Mouse (Mus musculus) midbrain, embryonic 14.5 days (tissue): ENCODE results near the gene Pafah2. TPM values are rescaled to one million over a fixed set of nuclear protein-coding genes. Genes with fewer than 3 reads are reported as not detected.

Source experiments
- ATAC-seq: fragments of 200-750 bp; cut with Nextera tagmentation; 2 replicates; pipeline ENCODE4 v1.8.0; 2017; ENCODE audit warnings: moderate number of reproducible peaks, moderate library complexity; ENCODE audit not compliant: low FRiP score, low TSS enrichment
- DNase-seq: peaks from one replicate; pipeline ENCODE4 v3.0.0-alpha.2; 2015
- H3K27ac ChIP-seq: fragments of 300-500 bp; sonication (generic); replicated peaks from 2 replicates; pipeline ENCODE4 v1.5.1; 2014; ENCODE audit warnings: mild to moderate bottlenecking, low read depth, low read length, moderate library complexity
- H3K27me3 ChIP-seq: fragments of 300-500 bp; sonication (generic); 2 replicates; pipeline ENCODE4 v1.6.1; 2014; ENCODE audit warnings: low read length, control low read depth, mixed read lengths; ENCODE audit not compliant: control insufficient read depth, insufficient read depth
- H3K36me3 ChIP-seq: fragments of 300-500 bp; sonication (generic); 2 replicates; pipeline ENCODE4 v1.6.1; 2014; ENCODE audit warnings: low read length, control low read depth; ENCODE audit not compliant: control insufficient read depth, insufficient read depth
- H3K4me1 ChIP-seq: fragments of 300-500 bp; sonication (generic); 2 replicates; pipeline ENCODE4 v1.6.1; 2014; ENCODE audit warnings: mild to moderate bottlenecking, antibody characterized with exemption, low read length, control low read depth; ENCODE audit not compliant: control insufficient read depth, insufficient read depth
- H3K4me2 ChIP-seq: fragments of 300-500 bp; sonication (generic); 2 replicates; pipeline ENCODE4 v1.6.1; 2014; ENCODE audit warnings: mild to moderate bottlenecking, low read length, moderate library complexity
- H3K4me3 ChIP-seq: fragments of 300-500 bp; sonication (generic); replicated peaks from 2 replicates; pipeline ENCODE4 v1.5.1; 2014; ENCODE audit warnings: low read depth, low read length
- H3K9ac ChIP-seq: fragments of 300-500 bp; sonication (generic); replicated peaks from 2 replicates; pipeline ENCODE4 v1.6.1; 2014; ENCODE audit warnings: mild to moderate bottlenecking, low read length, moderate library complexity
- H3K9me3 ChIP-seq: fragments of 300-500 bp; sonication (generic); 2 replicates; pipeline ENCODE4 v1.6.1; 2016; ENCODE audit warnings: low read length, control low read depth, mixed read lengths; ENCODE audit not compliant: control insufficient read depth
- WGBS: fragments of 180-500 bp; shearing (Covaris S2); extraction: QIAGEN DNeasy Blood & Tissue Kit; methylation state at CpG from one replicate; pipeline ENCODE4 v1.1.7; 2014; 5-methylcytosine and 5-hydroxymethylcytosine counted together
- polyA plus RNA-seq: library from polyadenylated mRNA; unstranded; fragments of >200 nt; fragmentation: Nextera tagmentation; extraction: Ambion mirVana; gene quantifications from 2 replicates; pipeline ENCODE4 v1.2.1, GENCODE M21; 2014

Gene Pafah2
- polyA plus RNA-seq, 1 experiment from 2014 or later: 6.9 TPM

- Histone ChIP-seq H3K4me1 (0 out of 2 replicates have a peak, but pooled peaks cover 2% of the 10 kb centered on the region), H3K27me3 (no peaks in the 10 kb centered on the region)
Observed at GRCm38 (mm10) chr4:134421971-134422370, 25.9 kb downstream of the Pafah2 start.

GRCm38 (mm10) chr4:134423949-134424348 lies 27.8 kb downstream of the Pafah2 start:
- H3K27ac ChIP-seq: no peak overlapping the region
- H3K4me2 ChIP-seq: no peak overlapping the region
- H3K9me3 ChIP-seq: no peaks in the 10 kb centered on the region
- no peak overlapping the region for H3K9ac ChIP-seq
- DNase-seq (no peak), ATAC-seq (no peak)
- H3K4me3 ChIP-seq: no peak overlapping the region
- WGBS: 81% methylated on average over 7 of the region's 7 CpGs
- no peaks in the 10 kb centered on the region for H3K4me1 ChIP-seq
- no peaks in the 10 kb centered on the region for H3K36me3 ChIP-seq
- H3K27me3 ChIP-seq: no peaks in the 10 kb centered on the region

More at GRCm38 (mm10) chr4:134421971-134422370, 25.9 kb downstream of the Pafah2 start:
- Histone ChIP-seq H3K4me2 (no peak overlapping the region), H3K4me3 (no peak overlapping the region), H3K9ac (no peak overlapping the region), H3K27ac (no peak overlapping the region), H3K9me3 (no peaks in the 10 kb centered on the region), H3K36me3 (no peaks in the 10 kb centered on the region)
- DNase-seq: no peak
- ATAC-seq: no peak
- WGBS: 64% methylated on average over 11 of the region's 11 CpGs

GRCm38 (mm10) chr4:134425088-134425487 lies 29.0 kb downstream of the Pafah2 start:
- ATAC-seq (no peak), DNase-seq (no peak)
- Histone ChIP-seq H3K27me3 (no peaks in the 10 kb centered on the region), H3K36me3 (no peaks in the 10 kb centered on the region), H3K9ac (no peak overlapping the region), H3K4me2 (no peak overlapping the region), H3K27ac (no peak overlapping the region), H3K4me3 (no peak overlapping the region), H3K9me3 (no peaks in the 10 kb centered on the region), H3K4me1 (peaks cover 5% of the 10 kb centered on the region)
- 77% methylated on average over 7 of the region's 7 CpGs for WGBS

GRCm38 (mm10) chr4:134430381-134431004 lies 34.4 kb downstream of the Pafah2 start:
- H3K36me3 ChIP-seq: no peaks in the 10 kb centered on the region
- peak overlapping the region; percentile 34 for H3K9ac ChIP-seq
- no peaks in the 10 kb centered on the region for H3K27me3 ChIP-seq
- 21% methylated on average over 23 of the region's 23 CpGs for WGBS
- peak; percentile 60; the same call in 1 of the 2 replicates for ATAC-seq
- H3K4me3 ChIP-seq: peak overlapping the region; percentile 5; the same call in 1 of the 2 replicates
- H3K4me1 ChIP-seq: peaks cover 19% of the 10 kb centered on the region
- peak overlapping the region; percentile 45 for H3K4me2 ChIP-seq
- peak overlapping the region; percentile 93 for H3K27ac ChIP-seq
- peak; percentile 91 for DNase-seq
- H3K9me3 ChIP-seq: no peaks in the 10 kb centered on the region

GRCm38 (mm10) chr4:134432686-134433360 lies 36.7 kb downstream of the Pafah2 start:
- Histone ChIP-seq H3K9me3 (no peaks in the 10 kb centered on the region), H3K4me3 (no peak overlapping the region), H3K9ac (no peak overlapping the region), H3K27ac (no peak overlapping the region), H3K4me1 (peaks cover 19% of the 10 kb centered on the region), H3K36me3 (no peaks in the 10 kb centered on the region), H3K4me2 (no peak overlapping the region), H3K27me3 (no peaks in the 10 kb centered on the region)
- DNase-seq: no peak
- 87% methylated on average over 15 of the region's 15 CpGs for WGBS
- ATAC-seq: no peak

GRCm38 (mm10) chr4:134436185-134436584 lies 40.1 kb downstream of the Pafah2 start:
- Histone ChIP-seq H3K4me1 (peaks cover 2% of the 10 kb centered on the region), H3K36me3 (no peaks in the 10 kb centered on the region), H3K4me3 (no peak overlapping the region), H3K27me3 (no peaks in the 10 kb centered on the region), H3K27ac (no peak overlapping the region), H3K9me3 (no peaks in the 10 kb centered on the region), H3K4me2 (no peak overlapping the region), H3K9ac (no peak overlapping the region)
- ATAC-seq (no peak), DNase-seq (no peak)
- WGBS: 44% methylated on average over 7 of the region's 7 CpGs

GRCm38 (mm10) chr4:134436659-134437058 lies 40.5 kb downstream of the Pafah2 start:
- H3K27me3 ChIP-seq: no peaks in the 10 kb centered on the region
- peak overlapping the region; percentile 49; the same call in 1 of the 2 replicates for H3K27ac ChIP-seq
- WGBS: 55% methylated on average over 10 of the region's 10 CpGs
- no peak; the same call in 1 of the 2 replicates for ATAC-seq
- H3K36me3 ChIP-seq: no peaks in the 10 kb centered on the region
- peak; percentile 78 for DNase-seq
- H3K9me3 ChIP-seq: no peaks in the 10 kb centered on the region
- H3K4me1 ChIP-seq: no peaks in the 10 kb centered on the region
- no peak overlapping the region for H3K4me3 ChIP-seq
- no peak overlapping the region; the same call in 1 of the 2 replicates for H3K4me2 ChIP-seq
- no peak overlapping the region for H3K9ac ChIP-seq

- Histone ChIP-seq H3K9ac (no peak overlapping the region), H3K9me3 (no peaks in the 10 kb centered on the region), H3K4me1 (no peaks in the 10 kb centered on the region), H3K27me3 (no peaks in the 10 kb centered on the region), H3K36me3 (no peaks in the 10 kb centered on the region), H3K4me2 (no peak overlapping the region), H3K27ac (no peak overlapping the region), H3K4me3 (no peak overlapping the region)
- no peak for ATAC-seq
- DNase-seq: no peak
- 73% methylated on average over 3 of the region's 3 CpGs for WGBS
Observed at GRCm38 (mm10) chr4:134439119-134439518, 43.0 kb downstream of the Pafah2 start.

- no peak for DNase-seq
- no peaks in the 10 kb centered on the region for H3K9me3 ChIP-seq
- no peak overlapping the region for H3K27ac ChIP-seq
- no peak for ATAC-seq
- H3K9ac ChIP-seq: no peak overlapping the region
- H3K27me3 ChIP-seq: no peaks in the 10 kb centered on the region
- H3K4me3 ChIP-seq: no peak overlapping the region
- no peaks in the 10 kb centered on the region for H3K36me3 ChIP-seq
- H3K4me2 ChIP-seq: no peak overlapping the region
- H3K4me1 ChIP-seq: no peaks in the 10 kb centered on the region
- 92% methylated on average over 4 of the region's 4 CpGs for WGBS
Observed at GRCm38 (mm10) chr4:134439919-134440318, 43.8 kb downstream of the Pafah2 start.
